Mouse (Mus musculus) neural tube, embryonic 15.5 days (tissue): ENCODE measurements around the gene Atg14. TPM values are rescaled to one million over a fixed set of nuclear protein-coding genes. Genes with fewer than 3 reads are reported as not detected.
"Not testable (repeated sequence)": the region's sequence is repeated elsewhere in the genome, so short reads cannot be mapped to it uniquely, and the experiment has no call there.

Experiments used
- ATAC-seq: fragments of 200-750 bp; cut with Nextera tagmentation; 2 replicates; pipeline ENCODE4 v1.8.0; 2017; ENCODE audit warnings: mild to moderate bottlenecking, moderate TSS enrichment, moderate library complexity; ENCODE audit not compliant: low FRiP score
- H3K27ac ChIP-seq: fragments of 300-500 bp; sonication (generic); replicated peaks from 2 replicates; pipeline ENCODE4 v1.5.1; 2015; ENCODE audit warnings: mild to moderate bottlenecking, inconsistent platforms
- H3K27me3 ChIP-seq: fragments of 300-500 bp; sonication (generic); replicated peaks from 2 replicates; pipeline ENCODE4 v1.6.1; 2015; ENCODE audit warnings: inconsistent platforms
- H3K36me3 ChIP-seq: fragments of 300-500 bp; sonication (generic); 2 replicates; pipeline ENCODE4 v1.6.1; 2015; ENCODE audit warnings: inconsistent platforms
- H3K4me1 ChIP-seq: fragments of 300-500 bp; sonication (generic); 2 replicates; pipeline ENCODE4 v1.6.1; 2015; ENCODE audit warnings: inconsistent platforms
- H3K4me2 ChIP-seq: fragments of 300-500 bp; sonication (generic); 2 replicates; pipeline ENCODE4 v1.6.1; 2015; ENCODE audit warnings: inconsistent platforms, mild to moderate bottlenecking, moderate library complexity
- H3K4me3 ChIP-seq: fragments of 300-500 bp; sonication (generic); replicated peaks from 2 replicates; pipeline ENCODE4 v1.5.1; 2015; ENCODE audit warnings: mild to moderate bottlenecking, inconsistent platforms
- H3K9ac ChIP-seq: fragments of 300-500 bp; sonication (generic); replicated peaks from 2 replicates; pipeline ENCODE4 v1.6.1; 2015; ENCODE audit warnings: mild to moderate bottlenecking, inconsistent platforms
- H3K9me3 ChIP-seq: fragments of 300-500 bp; sonication (generic); replicated peaks from 2 replicates; pipeline ENCODE4 v1.6.1; 2016; ENCODE audit warnings: inconsistent platforms
- WGBS: fragments of 180-500 bp; shearing (Covaris S2); methylation state at CpG from one replicate; pipeline ENCODE4 v1.1.7; 2015; ENCODE audit warnings: mixed read lengths; 5-methylcytosine and 5-hydroxymethylcytosine counted together
- polyA plus RNA-seq: library from polyadenylated mRNA; unstranded; fragments of >200 nt; fragmentation: Nextera tagmentation; extraction: Ambion mirVana; gene quantifications from 2 replicates; pipeline ENCODE4 v1.2.1, GENCODE M21; 2015

The Atg14 gene
- polyA plus RNA-seq, 1 experiment from 2014 or later, result 18.1 TPM

DNA sequence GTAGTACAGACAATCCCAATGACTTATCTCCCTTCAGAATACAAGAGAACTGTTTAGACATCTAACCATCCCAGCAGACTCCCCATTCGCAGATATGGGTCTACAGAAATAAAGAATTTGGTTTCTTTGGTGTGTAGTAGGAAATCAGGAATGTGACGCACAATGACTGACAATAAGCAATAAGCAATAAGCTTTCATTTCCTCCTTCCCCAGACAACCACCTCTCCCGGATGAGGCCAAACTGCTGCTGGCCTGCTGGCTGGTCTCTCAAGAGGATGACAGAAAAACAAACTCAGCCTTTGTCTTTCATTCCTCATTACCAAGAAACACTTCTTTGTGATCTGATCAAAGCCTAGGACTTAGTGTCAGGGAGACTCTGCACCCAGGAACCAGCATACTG lies 28.2 kb downstream of the Atg14 start:
- 92% methylated on average over 3 of the region's 3 CpGs for WGBS
- no peaks in the 10 kb centered on the region for H3K27me3 ChIP-seq
- H3K36me3 ChIP-seq, result peaks cover 78% of the 10 kb centered on the region
- H3K4me1 ChIP-seq, result no peaks in the 10 kb centered on the region
- H3K4me2 ChIP-seq, result no peak overlapping the region
- ATAC-seq, result no peak
- no peak overlapping the region for H3K4me3 ChIP-seq
- H3K27ac ChIP-seq, result no peak overlapping the region
- H3K9ac ChIP-seq, result no peak overlapping the region
- no peaks in the 10 kb centered on the region for H3K9me3 ChIP-seq

DNA sequence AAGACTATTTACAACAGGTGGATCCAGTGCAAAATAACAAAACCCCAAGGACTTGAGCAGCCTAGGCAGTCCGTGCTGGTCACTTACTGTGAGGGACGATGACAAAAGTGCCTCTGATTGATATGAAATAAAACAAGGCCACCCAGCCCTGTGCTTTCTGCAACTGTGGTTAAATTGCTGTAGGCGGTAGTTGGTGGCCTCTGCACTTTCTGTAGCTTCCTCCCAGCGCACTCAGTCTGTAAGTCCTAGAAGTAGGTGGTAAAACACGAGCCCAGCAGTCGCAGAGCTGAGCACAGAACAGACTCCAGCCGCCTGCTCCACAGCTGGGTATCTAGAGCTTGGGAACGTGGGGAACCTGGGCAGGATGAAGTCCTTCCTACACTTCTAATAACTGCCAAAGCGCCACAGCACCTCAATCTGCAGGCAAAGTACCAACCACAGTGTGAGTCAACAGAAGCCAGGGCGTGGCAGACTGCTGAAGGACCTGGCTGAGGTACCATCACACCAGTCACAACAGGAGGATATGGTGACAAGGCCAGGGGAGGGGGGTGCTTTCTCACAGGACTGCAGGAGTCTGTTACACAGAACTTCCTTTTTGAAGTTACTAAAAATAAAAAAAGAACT lies 29.0 kb downstream of the Atg14 start:
- no peaks in the 10 kb centered on the region for H3K27me3 ChIP-seq
- H3K4me1 ChIP-seq, result no peaks in the 10 kb centered on the region
- WGBS, result 95% methylated on average over 10 of the region's 10 CpGs
- H3K4me2 ChIP-seq, result no peak overlapping the region
- H3K27ac ChIP-seq, result no peak overlapping the region
- H3K9ac ChIP-seq, result no peak overlapping the region
- no peaks in the 10 kb centered on the region for H3K9me3 ChIP-seq
- no peak for ATAC-seq
- H3K36me3 ChIP-seq, result peaks cover 69% of the 10 kb centered on the region
- H3K4me3 ChIP-seq, result no peak overlapping the region

DNA sequence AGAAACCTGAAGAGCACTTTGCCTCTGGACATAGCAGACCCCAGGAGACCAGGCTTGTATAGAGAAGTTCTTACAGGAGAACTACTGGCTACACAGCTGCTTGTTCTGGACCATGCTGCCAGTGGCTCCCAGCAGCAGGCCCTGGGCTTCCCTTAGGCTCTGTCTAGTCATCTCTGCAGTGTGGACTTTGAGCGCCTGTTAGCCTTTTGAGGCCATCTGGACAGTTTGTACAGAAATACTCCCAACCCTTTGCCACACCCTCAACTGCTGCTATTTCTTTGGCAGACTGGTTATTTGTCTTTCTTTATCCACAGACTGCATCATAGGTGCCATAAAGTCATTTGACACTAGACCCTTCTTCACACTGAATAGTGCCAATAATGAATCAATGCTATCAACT lies 35.4 kb downstream of the Atg14 start:
- H3K4me2 ChIP-seq, result no peak overlapping the region
- peaks cover 26% of the 10 kb centered on the region for H3K36me3 ChIP-seq
- H3K27me3 ChIP-seq, result no peaks in the 10 kb centered on the region
- H3K4me3 ChIP-seq, result no peak overlapping the region
- H3K4me1 ChIP-seq, result 0 out of 2 replicates have a peak, but pooled peaks cover 3% of the 10 kb centered on the region
- H3K27ac ChIP-seq, result no peak overlapping the region
- no peak for ATAC-seq
- H3K9ac ChIP-seq, result no peak overlapping the region
- no peaks in the 10 kb centered on the region for H3K9me3 ChIP-seq
- WGBS, result 85% methylated on average over 1 of the region's 1 CpGs

DNA sequence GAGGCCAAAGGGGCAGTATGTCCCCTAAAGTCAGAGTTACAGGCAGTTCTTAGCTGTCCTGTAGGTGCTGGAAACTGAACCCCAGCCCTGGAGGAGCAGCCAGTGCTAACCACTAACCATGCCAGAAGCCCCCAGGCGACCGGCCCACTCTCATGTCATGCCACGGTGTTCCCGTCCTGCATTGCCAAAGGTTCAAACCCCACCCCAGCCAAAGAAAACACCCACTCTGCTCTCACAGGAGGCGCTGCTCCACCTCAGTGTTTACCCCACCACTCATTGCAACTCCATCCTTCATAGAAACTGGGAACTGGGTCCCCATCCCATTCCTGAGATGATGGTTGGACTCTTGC lies 36.3 kb downstream of the Atg14 start:
- Histone ChIP-seq H3K27me3 (no peaks in the 10 kb centered on the region), H3K4me3 (no peak overlapping the region), H3K36me3 (peaks cover 16% of the 10 kb centered on the region), H3K4me1 (0 out of 2 replicates have a peak, but pooled peaks cover 3% of the 10 kb centered on the region), H3K9ac (no peak overlapping the region), H3K27ac (no peak overlapping the region), H3K4me2 (no peak overlapping the region), H3K9me3 (no peaks in the 10 kb centered on the region)
- ATAC-seq, result no peak
- WGBS, result 86% methylated on average over 5 of the region's 5 CpGs

DNA sequence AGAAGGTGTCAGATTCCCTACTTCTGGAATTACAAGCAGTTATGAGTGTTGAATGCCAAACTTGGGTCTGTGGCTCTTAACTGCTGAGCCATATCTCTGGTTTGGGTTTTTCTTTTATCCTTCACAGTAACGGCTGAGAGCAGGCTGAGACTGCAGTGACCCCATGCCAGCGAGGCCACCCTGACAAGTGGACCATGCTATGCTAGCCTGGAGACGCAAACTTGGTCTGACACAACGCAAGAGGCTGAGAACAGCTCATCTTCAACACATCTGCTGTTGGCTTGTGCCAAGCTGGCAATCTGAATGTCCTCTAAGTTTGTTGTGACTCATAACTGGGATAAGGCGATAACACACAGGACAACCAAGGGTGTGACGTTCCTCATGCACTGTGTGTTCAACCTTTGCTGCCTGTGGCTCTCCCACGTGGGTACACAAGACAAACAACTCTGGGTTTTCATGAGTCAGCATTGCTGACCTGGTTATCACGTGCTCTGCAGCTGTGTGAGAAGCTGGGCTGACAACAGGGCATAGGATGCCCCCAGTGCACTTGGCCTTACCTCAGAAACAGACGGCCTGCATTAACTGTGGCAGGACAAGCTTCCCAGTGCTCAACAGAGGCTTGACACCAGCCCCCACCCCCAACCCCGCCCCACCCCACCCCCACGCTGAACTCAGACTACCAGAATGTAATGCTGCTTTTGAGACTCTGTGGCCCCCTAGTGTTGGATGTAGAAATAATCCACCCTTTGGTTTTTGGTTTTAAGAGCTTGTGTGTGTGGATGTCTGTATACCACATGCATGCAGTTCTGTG lies 36.9 kb downstream of the Atg14 start:
- peak; percentile 52 for ATAC-seq
- 44% methylated on average over 11 of the region's 11 CpGs for WGBS

DNA sequence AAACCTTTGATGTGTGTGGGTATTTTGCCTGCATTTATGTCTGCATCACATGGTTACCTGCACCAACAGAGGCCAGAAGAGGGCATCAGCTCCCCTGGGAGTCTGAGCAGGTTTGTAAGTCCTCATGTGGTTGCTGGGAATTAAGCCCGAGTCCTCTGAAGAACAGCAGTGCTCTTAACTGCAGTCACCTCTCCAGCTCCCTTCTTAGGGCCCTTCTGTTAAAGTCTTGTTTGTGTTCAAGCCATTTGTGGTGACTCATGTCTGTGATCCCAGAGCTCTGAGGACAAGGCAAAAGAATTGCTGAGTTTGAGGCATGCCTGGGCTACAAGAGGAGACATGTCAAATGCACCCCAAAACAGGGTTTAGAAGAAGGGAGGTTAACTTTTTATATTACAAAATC lies 38.0 kb downstream of the Atg14 start:
- H3K27ac ChIP-seq, result no peak overlapping the region
- ATAC-seq, result no peak

More for the DNA sequence above, 36.9 kb downstream of the Atg14 start:
- H3K4me1 ChIP-seq, result 0 out of 2 replicates have a peak, but pooled peaks cover 3% of the 10 kb centered on the region
- H3K27me3 ChIP-seq, result no peaks in the 10 kb centered on the region
- H3K27ac ChIP-seq, result no peak overlapping the region
- no peak overlapping the region for H3K9ac ChIP-seq
- peaks cover 14% of the 10 kb centered on the region; the same call in 1 of the 2 replicates for H3K36me3 ChIP-seq
- H3K9me3 ChIP-seq, result no peaks in the 10 kb centered on the region
- H3K4me2 ChIP-seq, result peak overlapping the region; percentile 31; the same call in 1 of the 2 replicates
- H3K4me3 ChIP-seq, result no peak overlapping the region

DNA sequence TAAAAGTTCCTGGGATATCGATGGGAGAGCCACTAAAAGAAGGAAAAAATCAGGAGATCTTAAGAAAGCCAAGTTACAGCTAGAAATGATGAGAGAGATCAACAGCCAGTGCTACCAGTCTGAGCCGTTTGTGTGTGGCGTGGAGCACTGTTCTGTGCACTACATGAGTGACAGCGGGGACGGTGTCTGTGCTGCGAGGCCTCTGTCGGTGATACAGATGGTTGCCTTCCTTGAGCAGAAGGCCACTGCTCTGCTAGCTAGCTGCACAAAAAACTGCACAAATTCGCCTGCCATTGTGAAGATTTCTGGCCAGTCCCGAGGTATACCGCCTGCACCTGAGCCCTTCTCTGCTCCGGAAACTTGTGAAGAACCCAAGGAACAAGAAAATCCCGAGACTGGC lies 40.9 kb downstream of the Atg14 start:
- 97% methylated on average over 12 of the region's 12 CpGs for whole genome bisulfite sequencing
- not testable (repeated sequence) for H3K4me3 ChIP-seq, H3K4me1 ChIP-seq, H3K4me2 ChIP-seq, H3K9me3 ChIP-seq, H3K9ac ChIP-seq, H3K27me3 ChIP-seq, ATAC-seq, H3K27ac ChIP-seq
- peaks cover 17% of the 10 kb centered on the region; the same call in 1 of the 2 replicates for H3K36me3 ChIP-seq

More for the DNA sequence above, 38.0 kb downstream of the Atg14 start:
- 86% methylated on average over 1 of the region's 1 CpGs for WGBS
- no peak overlapping the region for H3K4me3 ChIP-seq
- no peaks in the 10 kb centered on the region for H3K9me3 ChIP-seq
- peaks cover 14% of the 10 kb centered on the region; the same call in 1 of the 2 replicates for H3K36me3 ChIP-seq
- H3K4me1 ChIP-seq, result 0 out of 2 replicates have a peak, but pooled peaks cover 3% of the 10 kb centered on the region
- no peak overlapping the region for H3K4me2 ChIP-seq
- H3K9ac ChIP-seq, result no peak overlapping the region
- H3K27me3 ChIP-seq, result no peaks in the 10 kb centered on the region

DNA sequence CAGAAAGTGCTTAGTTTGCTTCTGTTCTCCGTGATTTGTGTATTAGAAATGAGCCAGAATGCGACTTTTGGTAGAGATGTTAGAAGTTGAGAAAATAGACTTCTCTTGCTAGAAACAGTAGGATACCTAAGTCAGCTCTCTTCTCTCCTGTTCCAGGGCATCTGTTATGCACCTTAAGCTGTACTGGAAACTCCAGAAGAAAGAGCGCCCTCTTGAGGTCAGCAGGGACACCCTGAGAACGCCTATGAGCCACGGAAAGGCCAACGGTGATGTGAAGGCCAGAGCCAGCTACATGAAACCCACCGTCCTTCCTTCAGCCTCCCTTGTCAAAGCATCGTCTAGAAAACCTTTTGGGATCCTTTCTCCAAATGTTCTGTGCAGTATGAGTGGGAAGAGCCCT lies 41.4 kb downstream of the Atg14 start:
- no peak overlapping the region for H3K27ac ChIP-seq
- 0 out of 2 replicates have a peak, but pooled peaks cover 3% of the 10 kb centered on the region for H3K4me1 ChIP-seq
- no peak overlapping the region for H3K4me2 ChIP-seq
- H3K9me3 ChIP-seq, result no peaks in the 10 kb centered on the region
- H3K9ac ChIP-seq, result no peak overlapping the region
- H3K27me3 ChIP-seq, result no peaks in the 10 kb centered on the region
- 45% methylated on average over 8 of the region's 8 CpGs for WGBS
- H3K4me3 ChIP-seq, result no peak overlapping the region
- no peak for ATAC-seq
- H3K36me3 ChIP-seq, result peaks cover 17% of the 10 kb centered on the region; the same call in 1 of the 2 replicates

DNA sequence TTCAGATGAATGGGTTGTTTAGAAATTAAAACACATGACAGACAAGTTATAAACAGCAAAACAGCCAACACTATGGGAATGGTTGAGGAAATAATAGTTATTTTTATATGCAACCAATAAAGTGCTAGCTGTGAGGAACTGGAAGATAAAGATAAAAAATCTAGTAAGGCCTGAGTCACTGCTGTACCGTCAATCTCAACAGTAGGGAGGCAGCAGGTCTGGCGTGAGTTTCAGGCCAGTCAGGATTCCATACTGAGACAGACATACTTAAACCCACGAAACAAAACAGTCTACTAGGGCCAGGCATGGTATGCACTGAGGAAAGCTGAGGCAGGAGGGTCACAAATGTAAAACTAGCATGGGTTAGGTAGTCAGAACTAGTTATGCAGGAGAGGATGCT lies 42.2 kb downstream of the Atg14 start:
- H3K4me2 ChIP-seq, result no peak overlapping the region
- no peaks in the 10 kb centered on the region for H3K4me1 ChIP-seq
- H3K27ac ChIP-seq, result no peak overlapping the region
- H3K9ac ChIP-seq, result no peak overlapping the region
- H3K9me3 ChIP-seq, result no peaks in the 10 kb centered on the region
- H3K4me3 ChIP-seq, result no peak overlapping the region
- WGBS, result 86% methylated on average over 3 of the region's 3 CpGs
- H3K36me3 ChIP-seq, result peaks cover 17% of the 10 kb centered on the region; the same call in 1 of the 2 replicates
- no peaks in the 10 kb centered on the region for H3K27me3 ChIP-seq
- no peak for ATAC-seq

DNA sequence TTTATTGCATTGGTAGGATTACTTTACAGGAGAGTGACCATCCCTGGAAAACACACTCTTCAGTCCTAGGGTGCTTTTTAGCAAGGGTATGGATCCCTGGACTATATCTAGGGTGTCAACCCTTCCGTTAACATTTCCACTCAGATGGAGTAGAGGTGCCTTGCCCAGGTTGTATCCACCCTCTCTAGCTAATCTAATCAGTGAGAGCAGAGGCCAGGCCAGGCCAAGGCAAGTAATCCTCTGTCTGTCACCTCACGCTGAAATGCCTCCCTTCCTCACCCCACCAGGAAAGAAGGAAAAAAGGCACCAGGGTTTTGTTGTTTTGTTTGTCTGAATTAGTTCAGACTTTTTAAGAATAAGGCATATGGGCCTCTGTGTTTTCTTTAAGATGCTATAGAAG lies 42.6 kb downstream of the Atg14 start:
- H3K27me3 ChIP-seq, result no peaks in the 10 kb centered on the region
- no peak overlapping the region for H3K4me3 ChIP-seq
- H3K36me3 ChIP-seq, result peaks cover 17% of the 10 kb centered on the region; the same call in 1 of the 2 replicates
- H3K9me3 ChIP-seq, result no peaks in the 10 kb centered on the region
- H3K4me2 ChIP-seq, result no peak overlapping the region
- WGBS, result 90% methylated on average over 2 of the region's 2 CpGs
- H3K4me1 ChIP-seq, result no peaks in the 10 kb centered on the region
- no peak overlapping the region for H3K27ac ChIP-seq
- no peak for ATAC-seq
- no peak overlapping the region for H3K9ac ChIP-seq

DNA sequence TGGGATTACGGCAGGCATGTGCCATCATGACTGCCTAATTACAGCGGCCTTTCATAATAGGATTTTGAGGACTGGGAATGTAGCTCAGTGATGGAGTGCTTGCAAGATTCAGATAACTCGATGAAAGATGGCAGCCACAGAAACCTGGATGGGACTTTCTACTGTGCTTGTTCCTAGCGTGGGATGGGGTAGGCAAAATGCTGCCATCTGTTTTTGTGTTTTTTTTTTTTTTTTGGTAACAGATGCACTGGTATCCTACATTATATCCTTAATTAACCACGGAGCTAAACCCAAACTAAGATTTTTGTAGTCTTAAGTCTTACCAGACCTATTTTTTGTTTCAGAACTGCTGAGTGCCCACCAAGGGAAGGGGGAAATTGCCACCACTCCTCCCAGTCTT lies 44.6 kb downstream of the Atg14 start:
- Histone ChIP-seq H3K4me2 (no peak overlapping the region), H3K4me1 (no peaks in the 10 kb centered on the region), H3K27ac (no peak overlapping the region), H3K36me3 (peaks cover 5% of the 10 kb centered on the region; the same call in 1 of the 2 replicates), H3K27me3 (no peaks in the 10 kb centered on the region), H3K9ac (no peak overlapping the region), H3K9me3 (no peaks in the 10 kb centered on the region), H3K4me3 (no peak overlapping the region)
- 88% methylated on average over 5 of the region's 5 CpGs for WGBS
- ATAC-seq, result no peak

DNA sequence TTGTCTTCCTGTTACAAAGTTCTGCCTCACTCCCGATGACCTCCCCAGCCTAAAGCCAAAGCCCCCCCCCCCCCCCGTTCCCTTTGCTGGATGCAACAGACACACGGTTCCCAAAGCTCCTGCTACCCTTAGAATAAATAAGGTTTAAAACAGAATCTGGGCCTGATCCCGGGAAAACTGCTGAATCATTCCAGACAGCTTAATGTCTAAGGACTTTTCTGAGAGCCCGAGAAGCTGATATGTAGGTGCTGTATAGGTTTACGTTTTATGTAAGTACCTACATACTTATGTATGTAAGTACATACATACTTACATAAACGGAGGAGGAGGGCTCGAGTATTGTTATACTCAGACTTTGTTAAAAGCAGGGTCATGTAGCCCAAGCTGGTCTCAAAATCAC lies 45.1 kb downstream of the Atg14 start:
- Histone ChIP-seq H3K9me3 (no peaks in the 10 kb centered on the region), H3K27ac (no peak overlapping the region), H3K36me3 (peaks cover 3% of the 10 kb centered on the region; the same call in 1 of the 2 replicates), H3K4me2 (no peak overlapping the region), H3K9ac (no peak overlapping the region), H3K27me3 (no peaks in the 10 kb centered on the region), H3K4me1 (no peaks in the 10 kb centered on the region), H3K4me3 (no peak overlapping the region)
- no peak for ATAC-seq
- 86% methylated on average over 8 of the region's 8 CpGs for WGBS
